Mouse (Mus musculus): ENCODE results near the gene Gm10392.
"Not testable (repeated sequence)": the region's sequence is repeated elsewhere in the genome, so short reads cannot be mapped to it uniquely, and the experiment has no call there.

The Gm10392 gene

GRCm38 (mm10) chr11:77519043-77519442 is at the start of gene Gm10392:
Gm10392 (minus strand) TSS chr11:77519198.
- DNase-seq, result no peak

GRCm38 (mm10) chr11:77545261-77545660 is 26.3 kb upstream of the Gm10392 start:
- DNase-seq, result no peak

GRCm38 (mm10) chr11:77532202-77532846 is 13.3 kb upstream of the Gm10392 start:
- DNase-seq, result no peak

DNA sequence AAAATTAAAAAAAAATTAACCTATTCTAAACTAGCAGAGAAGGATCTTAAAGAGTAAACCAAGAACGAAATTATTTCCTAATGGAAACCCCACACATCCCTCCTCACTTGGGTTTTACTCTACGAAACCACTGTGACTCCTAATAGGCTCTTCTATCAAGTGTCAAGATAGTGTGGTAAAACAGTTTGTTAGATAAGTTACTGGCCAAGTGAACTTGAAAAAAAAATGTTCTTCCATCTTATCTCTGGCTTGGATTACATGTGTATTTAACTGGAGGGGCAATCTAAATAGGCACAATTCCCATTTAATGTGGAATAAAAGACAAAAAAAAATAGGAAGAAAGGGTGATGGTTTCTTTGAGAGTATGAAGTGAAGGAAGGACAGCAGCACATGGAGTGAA is 11.9 kb upstream of the Gm10392 start:
- DNase-seq, result no peak

GRCm38 (mm10) chr11:77529644-77530043 is 10.6 kb upstream of the Gm10392 start:
- no peak for DNase-seq

GRCm38 (mm10) chr11:77528420-77528819 is 9.4 kb upstream of the Gm10392 start:
- not testable (repeated sequence) for DNase-seq

GRCm38 (mm10) chr11:77525804-77526486 is 6.9 kb upstream of the Gm10392 start:
- DNase-seq, result no peak

- DNase-seq, result no peak
These were observed 1.9 kb upstream of the Gm10392 start for GRCm38 (mm10) chr11:77520601-77521529.

- no peak for DNase-seq
These were observed 773 bp downstream of the Gm10392 start for GRCm38 (mm10) chr11:77518051-77518798.

- DNase-seq, result no peak
These were observed 2.2 kb downstream of the Gm10392 start for GRCm38 (mm10) chr11:77516553-77517425.

GRCm38 (mm10) chr11:77515637-77516552 is 3.1 kb downstream of the Gm10392 start, which contains the start of gene Trp53i13:
Trp53i13 (minus strand) TSS chr11:77515980.
- DNase-seq, result no peak

- DNase-seq, result peak; percentile 92
These were observed 4.0 kb downstream of the Gm10392 start, which contains the start of gene Abhd15 for GRCm38 (mm10) chr11:77514832-77515636. Abhd15 (plus strand) TSS chr11:77515121.

DNA sequence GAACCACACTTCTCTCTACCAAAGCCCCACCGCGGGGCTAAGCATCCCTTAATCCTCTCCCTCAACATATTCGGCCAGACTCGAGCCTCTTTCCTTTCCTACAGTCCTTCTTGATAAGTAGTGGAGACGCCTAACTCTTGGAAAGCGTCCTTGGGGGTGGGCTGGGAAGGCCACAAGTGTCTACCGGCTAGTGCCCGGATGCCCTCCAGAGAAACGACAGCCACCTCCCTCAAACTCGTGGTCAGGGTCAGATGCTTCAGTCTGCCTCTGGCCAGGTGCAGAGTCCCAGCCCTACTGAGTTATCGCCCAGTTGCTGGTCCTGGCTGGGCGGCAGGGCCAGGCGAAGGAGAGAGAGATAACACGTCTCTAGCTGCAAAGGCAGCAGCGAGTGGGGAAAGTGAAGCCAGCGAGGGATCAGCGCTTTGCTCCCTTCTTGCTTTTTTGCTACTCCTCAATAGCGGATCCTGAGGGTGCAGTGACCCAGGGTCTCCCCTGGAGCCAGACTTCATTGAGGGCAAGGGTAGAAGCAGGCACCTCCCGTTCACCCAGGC is 4.6 kb downstream of the Gm10392 start:
- peak; percentile 34 for DNase-seq

DNA sequence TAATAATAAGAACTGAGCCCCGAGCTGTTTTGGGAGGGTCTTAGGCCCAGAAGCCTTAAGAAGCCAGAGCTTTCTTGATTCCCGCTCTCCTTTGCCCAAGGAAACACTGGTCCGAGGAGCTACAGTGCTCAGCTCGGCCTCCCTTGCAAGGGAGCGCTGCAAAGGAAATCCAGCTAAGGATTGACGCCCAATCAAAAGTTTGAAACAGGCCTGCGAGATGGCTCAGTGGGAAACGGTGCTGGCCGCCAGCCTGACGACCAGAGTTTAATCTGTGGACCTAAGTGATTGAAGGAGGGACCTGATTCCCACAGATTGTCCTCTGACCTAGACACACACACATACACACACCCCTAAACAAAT is 5.2 kb downstream of the Gm10392 start:
- peak; percentile 28 for DNase-seq

DNA sequence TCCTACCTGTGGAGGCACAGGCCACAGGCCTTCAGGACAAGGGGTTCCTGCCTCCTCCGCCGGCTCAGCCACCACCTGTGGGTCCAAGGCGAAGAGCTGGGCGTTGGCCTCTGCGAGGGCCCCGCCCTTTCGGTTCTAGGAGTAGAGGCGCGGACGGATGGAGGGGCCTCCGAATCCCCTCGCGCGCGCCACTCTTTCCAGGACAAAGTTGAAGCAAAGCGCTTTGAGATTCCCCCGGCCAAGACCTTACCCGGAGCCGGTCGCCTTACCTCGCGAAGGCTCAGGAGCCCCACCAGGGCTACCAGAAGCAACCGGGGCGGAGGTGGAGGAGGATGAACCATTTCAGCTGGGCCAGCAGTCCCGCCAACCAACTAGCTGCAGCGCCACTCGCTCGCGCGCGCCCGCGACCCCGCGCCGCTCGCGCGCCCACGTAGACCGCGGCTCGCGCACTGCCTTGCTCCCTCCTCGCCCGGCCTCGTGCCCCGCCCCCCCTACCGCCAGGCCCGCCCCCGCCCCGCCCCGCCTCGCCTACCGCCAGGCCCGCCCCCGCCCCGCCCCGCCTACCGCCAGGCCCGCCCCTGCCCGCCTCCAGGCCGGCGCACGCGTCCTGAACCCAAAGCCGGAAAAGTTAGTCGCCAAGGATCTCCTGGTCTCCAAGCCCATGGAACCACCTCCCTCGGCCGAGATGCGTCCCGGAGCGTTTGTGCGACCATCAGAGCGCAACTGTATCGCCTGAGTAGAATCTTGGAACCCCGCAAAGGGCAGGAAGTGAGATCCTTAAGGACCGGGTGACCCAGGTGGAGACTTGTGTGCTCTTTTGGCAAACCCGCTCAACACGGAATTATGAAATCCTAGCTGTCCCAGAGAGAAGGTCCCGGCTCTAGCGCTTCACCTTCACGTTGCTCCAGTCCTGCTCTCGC is 5.8 kb downstream of the Gm10392 start:
- DNase-seq, result peak; percentile 92

DNA sequence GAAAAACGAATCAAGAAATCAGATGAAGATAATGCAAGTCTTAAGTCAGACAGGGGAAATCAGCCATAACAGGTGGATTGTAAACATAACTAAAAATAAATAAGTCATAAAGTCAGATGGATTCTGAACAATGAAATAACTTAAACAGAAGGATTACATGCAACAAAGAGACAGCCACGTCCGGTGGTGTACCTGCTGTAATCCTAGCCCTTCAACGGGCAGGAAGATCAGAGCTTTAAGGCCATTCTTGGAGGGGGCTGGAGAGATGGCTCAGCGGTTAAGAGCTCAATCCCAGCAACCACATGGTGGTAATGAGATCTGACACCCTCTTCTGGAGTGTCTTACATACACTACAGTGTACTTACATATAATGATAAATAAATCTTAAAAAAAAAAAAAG is 7.7 kb downstream of the Gm10392 start:
- no peak for DNase-seq

- DNase-seq, result peak; percentile 89
These were observed 10.7 kb downstream of the Gm10392 start for GRCm38 (mm10) chr11:77508068-77509021.

All from retina, postnatal 1 day (tissue).